Mouse (Mus musculus) C2C12 (cell line): ENCODE measurements around the gene Zfp27.

Experiments
- CTCF ChIP-seq: IDR thresholded peaks from one replicate; pipeline ENCODE4 v1.5.1; 2011; ENCODE audit not compliant: control insufficient read depth, insufficient read depth, insufficient read length
- FOSL1 ChIP-seq: IDR thresholded peaks from one replicate; pipeline ENCODE4 v1.8.0; 2011; ENCODE audit warnings: mild to moderate bottlenecking, low read length; ENCODE audit not compliant: poor library complexity, insufficient read depth, severe bottlenecking
- MYOD1 ChIP-seq: IDR thresholded peaks from one replicate; pipeline ENCODE4 v1.6.1; 2011; ENCODE audit warnings: low read depth; ENCODE audit not compliant: control insufficient read depth, insufficient read length
- MYOG ChIP-seq: IDR thresholded peaks from one replicate; pipeline ENCODE4 v1.6.1; 2011; ENCODE audit not compliant: control insufficient read depth, insufficient read length; ENCODE audit errors: extremely low read depth

- TF ChIP-seq MYOD1 (no peak), FOSL1 (no peak), CTCF (no peak), MYOG (no peak)
Observed at GRCm38 (mm10) chr7:29938856-29939255, 32.5 kb upstream of the Zfp27 start.
